Mouse (Mus musculus): ENCODE measurements around the gene Rgs3. TPM values are rescaled to one million over a fixed set of nuclear protein-coding genes. Genes with fewer than 3 reads are reported as not detected.
A peak's percentile ranks its signal among the peaks of the same experiment; 100 is the strongest.
"Not testable (repeated sequence)": the region's sequence is repeated elsewhere in the genome, so short reads cannot be mapped to it uniquely, and the experiment has no call there.

The Rgs3 gene
- polyA plus RNA-seq, 1 experiment from 2014 or later, result 49.1 TPM

GRCm38 (mm10) chr4:62583265-62584092, 23.8 kb downstream of the Rgs3 start:
- peak; percentile 81 for ATAC-seq (ENCODE audit: low FRiP score, low TSS enrichment)
- H3K36me3 ChIP-seq (ENCODE audit: control insufficient read depth, insufficient read depth, low read length), result no peaks in the 10 kb centered on the region
- H3K9ac ChIP-seq (replicated peaks; ENCODE audit: low read length), result peak overlapping the region; percentile 66
- H3K27me3 ChIP-seq (ENCODE audit: control insufficient read depth, insufficient read depth, low read length), result no peaks in the 10 kb centered on the region
- peak overlapping the region; percentile 47 for H3K4me3 ChIP-seq (replicated peaks; ENCODE audit: low read depth, low read length)
- WGBS, result under 1% methylated on average over 42 of the region's 42 CpGs
- DNase-seq, result peak; percentile 84
- H3K9me3 ChIP-seq (ENCODE audit: control insufficient read depth, low read length), result no peaks in the 10 kb centered on the region
- peak overlapping the region; percentile 82 for H3K27ac ChIP-seq (replicated peaks; ENCODE audit: low read depth, low read length)
- H3K4me2 ChIP-seq (ENCODE audit: low read length), result peak overlapping the region; percentile 97
- H3K4me1 ChIP-seq (ENCODE audit: control insufficient read depth, insufficient read depth, low read length), result peaks cover 30% of the 10 kb centered on the region

- no peak for DNase-seq
- Histone ChIP-seq H3K4me2 (ENCODE audit: low read length) (no peak overlapping the region), H3K27ac (replicated peaks; ENCODE audit: low read depth, low read length) (no peak overlapping the region), H3K27me3 (ENCODE audit: control insufficient read depth, insufficient read depth, low read length) (no peaks in the 10 kb centered on the region), H3K9me3 (ENCODE audit: control insufficient read depth, low read length) (no peaks in the 10 kb centered on the region), H3K9ac (replicated peaks; ENCODE audit: low read length) (no peak overlapping the region), H3K36me3 (ENCODE audit: control insufficient read depth, insufficient read depth, low read length) (no peaks in the 10 kb centered on the region), H3K4me1 (ENCODE audit: control insufficient read depth, insufficient read depth, low read length) (peaks cover 34% of the 10 kb centered on the region), H3K4me3 (replicated peaks; ENCODE audit: low read depth, low read length) (no peak overlapping the region)
- 91% methylated on average over 8 of the region's 8 CpGs for WGBS
- ATAC-seq (ENCODE audit: low FRiP score, low TSS enrichment), result no peak
Measured at GRCm38 (mm10) chr4:62587067-62587466, 27.4 kb downstream of the Rgs3 start.

GRCm38 (mm10) chr4:62590878-62591277, 31.2 kb downstream of the Rgs3 start:
- Histone ChIP-seq H3K4me3 (replicated peaks; ENCODE audit: low read depth, low read length) (no peak overlapping the region), H3K4me1 (ENCODE audit: control insufficient read depth, insufficient read depth, low read length) (0 out of 2 replicates have a peak, but pooled peaks cover 5% of the 10 kb centered on the region), H3K9ac (replicated peaks; ENCODE audit: low read length) (no peak overlapping the region), H3K36me3 (ENCODE audit: control insufficient read depth, insufficient read depth, low read length) (no peaks in the 10 kb centered on the region), H3K27me3 (ENCODE audit: control insufficient read depth, insufficient read depth, low read length) (no peaks in the 10 kb centered on the region), H3K27ac (replicated peaks; ENCODE audit: low read depth, low read length) (no peak overlapping the region), H3K4me2 (ENCODE audit: low read length) (no peak overlapping the region), H3K9me3 (ENCODE audit: control insufficient read depth, low read length) (no peaks in the 10 kb centered on the region)
- 95% methylated on average over 1 of the region's 1 CpGs for WGBS
- no peak for ATAC-seq (ENCODE audit: low FRiP score, low TSS enrichment)
- no peak for DNase-seq

GRCm38 (mm10) chr4:62591326-62591725, 31.7 kb downstream of the Rgs3 start:
- no peak overlapping the region for H3K4me2 ChIP-seq (ENCODE audit: low read length)

GRCm38 (mm10) chr4:62593546-62594240, 34.0 kb downstream of the Rgs3 start:
- DNase-seq, result not testable (repeated sequence)

More at GRCm38 (mm10) chr4:62591326-62591725, 31.7 kb downstream of the Rgs3 start:
- no peak for ATAC-seq (ENCODE audit: low FRiP score, low TSS enrichment)
- Histone ChIP-seq H3K9me3 (ENCODE audit: control insufficient read depth, low read length) (no peaks in the 10 kb centered on the region), H3K27ac (replicated peaks; ENCODE audit: low read depth, low read length) (no peak overlapping the region), H3K4me3 (replicated peaks; ENCODE audit: low read depth, low read length) (no peak overlapping the region), H3K36me3 (ENCODE audit: control insufficient read depth, insufficient read depth, low read length) (no peaks in the 10 kb centered on the region), H3K9ac (replicated peaks; ENCODE audit: low read length) (no peak overlapping the region), H3K27me3 (ENCODE audit: control insufficient read depth, insufficient read depth, low read length) (no peaks in the 10 kb centered on the region), H3K4me1 (ENCODE audit: control insufficient read depth, insufficient read depth, low read length) (0 out of 2 replicates have a peak, but pooled peaks cover 5% of the 10 kb centered on the region)
- 10% methylated on average over 11 of the region's 11 CpGs for WGBS
- DNase-seq, result peak; percentile 47

GRCm38 (mm10) chr4:62594442-62594841, 34.8 kb downstream of the Rgs3 start:
- Histone ChIP-seq H3K4me1 (ENCODE audit: control insufficient read depth, insufficient read depth, low read length) (0 out of 2 replicates have a peak, but pooled peaks cover 5% of the 10 kb centered on the region), H3K27me3 (ENCODE audit: control insufficient read depth, insufficient read depth, low read length) (no peaks in the 10 kb centered on the region), H3K4me3 (replicated peaks; ENCODE audit: low read depth, low read length) (no peak overlapping the region), H3K4me2 (ENCODE audit: low read length) (no peak overlapping the region), H3K9me3 (ENCODE audit: control insufficient read depth, low read length) (no peaks in the 10 kb centered on the region), H3K36me3 (ENCODE audit: control insufficient read depth, insufficient read depth, low read length) (no peaks in the 10 kb centered on the region), H3K27ac (replicated peaks; ENCODE audit: low read depth, low read length) (peak overlapping the region; percentile 32; the same call in 1 of the 2 replicates), H3K9ac (replicated peaks; ENCODE audit: low read length) (no peak overlapping the region)
- ATAC-seq (ENCODE audit: low FRiP score, low TSS enrichment) (peak; percentile 67; the same call in 1 of the 2 replicates), DNase-seq (peak; percentile 69)
- 27% methylated on average over 5 of the region's 5 CpGs for WGBS

More at GRCm38 (mm10) chr4:62593546-62594240, 34.0 kb downstream of the Rgs3 start:
- H3K9ac ChIP-seq (replicated peaks; ENCODE audit: low read length); H3K4me1 ChIP-seq (ENCODE audit: control insufficient read depth, insufficient read depth, low read length); H3K9me3 ChIP-seq (ENCODE audit: control insufficient read depth, low read length); H3K27ac ChIP-seq (replicated peaks; ENCODE audit: low read depth, low read length); H3K4me3 ChIP-seq (replicated peaks; ENCODE audit: low read depth, low read length); H3K36me3 ChIP-seq (ENCODE audit: control insufficient read depth, insufficient read depth, low read length); H3K27me3 ChIP-seq (ENCODE audit: control insufficient read depth, insufficient read depth, low read length); H3K4me2 ChIP-seq (ENCODE audit: low read length); ATAC-seq (ENCODE audit: low FRiP score, low TSS enrichment): not testable (repeated sequence)
- 93% methylated on average over 24 of the region's 24 CpGs for WGBS

- Histone ChIP-seq H3K4me2 (ENCODE audit: low read length) (no peak overlapping the region), H3K9me3 (ENCODE audit: control insufficient read depth, low read length) (no peaks in the 10 kb centered on the region), H3K4me3 (replicated peaks; ENCODE audit: low read depth, low read length) (no peak overlapping the region), H3K36me3 (ENCODE audit: control insufficient read depth, insufficient read depth, low read length) (no peaks in the 10 kb centered on the region), H3K27me3 (ENCODE audit: control insufficient read depth, insufficient read depth, low read length) (no peaks in the 10 kb centered on the region), H3K4me1 (ENCODE audit: control insufficient read depth, insufficient read depth, low read length) (0 out of 2 replicates have a peak, but pooled peaks cover 5% of the 10 kb centered on the region), H3K9ac (replicated peaks; ENCODE audit: low read length) (no peak overlapping the region), H3K27ac (replicated peaks; ENCODE audit: low read depth, low read length) (no peak overlapping the region)
- no peak for ATAC-seq (ENCODE audit: low FRiP score, low TSS enrichment)
- DNase-seq, result no peak
- 79% methylated on average over 5 of the region's 5 CpGs for WGBS
Measured at GRCm38 (mm10) chr4:62596051-62596450, 36.4 kb downstream of the Rgs3 start.

- Histone ChIP-seq H3K9ac (replicated peaks; ENCODE audit: low read length) (no peak overlapping the region), H3K27me3 (ENCODE audit: control insufficient read depth, insufficient read depth, low read length) (no peaks in the 10 kb centered on the region), H3K36me3 (ENCODE audit: control insufficient read depth, insufficient read depth, low read length) (no peaks in the 10 kb centered on the region), H3K4me1 (ENCODE audit: control insufficient read depth, insufficient read depth, low read length) (no peaks in the 10 kb centered on the region), H3K4me2 (ENCODE audit: low read length) (no peak overlapping the region), H3K9me3 (ENCODE audit: control insufficient read depth, low read length) (no peaks in the 10 kb centered on the region), H3K27ac (replicated peaks; ENCODE audit: low read depth, low read length) (no peak overlapping the region), H3K4me3 (replicated peaks; ENCODE audit: low read depth, low read length) (no peak overlapping the region)
- DNase-seq, result no peak
- WGBS, result 85% methylated on average over 1 of the region's 1 CpGs
- ATAC-seq (ENCODE audit: low FRiP score, low TSS enrichment), result no peak
Measured at GRCm38 (mm10) chr4:62600549-62600948, 40.9 kb downstream of the Rgs3 start.

All from midbrain, embryonic 14.5 days (tissue).